Mouse (Mus musculus) kidney, adult 2 months (tissue): ENCODE measurements at regions not wholly inside any gene's neighbourhood (a gene's known extent, or its start where the extent isn't known, plus 50 kb on each side); places are given as distances from the start of the nearest gene placed in this dataset.

Experiments
- CTCF ChIP-seq: fragments of 200-500 bp; conservative IDR thresholded peaks from 2 replicates; pipeline ENCODE4 v1.5.1; 2011; ENCODE audit warnings: low read depth, mild to moderate bottlenecking, control low read depth, low read length, moderate library complexity, mixed read lengths; ENCODE audit not compliant: insufficient read depth, insufficient read length
- POLR2A ChIP-seq: fragments of 200-500 bp; IDR thresholded peaks from one replicate; pipeline ENCODE4 v1.6.1; 2011; ENCODE audit warnings: low read depth, low read length, control low read depth

GRCm38 (mm10) chr2:57644117-57644516, 353.6 kb upstream of the Galnt5 start:
- TF ChIP-seq POLR2A, result no peak
- TF ChIP-seq CTCF, result no peak
